Mouse (Mus musculus) heart, embryonic 15.5 days (tissue): Measurements from ENCODE around the gene Auts2. TPM values are rescaled to one million over a fixed set of nuclear protein-coding genes. Genes with fewer than 3 reads are reported as not detected.

Source experiments
- ATAC-seq: fragments of 200-750 bp; cut with Nextera tagmentation; replicated peaks from 2 replicates; pipeline ENCODE4 v1.8.0; 2017; ENCODE audit warnings: low read depth, moderate TSS enrichment; ENCODE audit not compliant: insufficient number of reproducible peaks, insufficient read depth, low FRiP score
- H3K27ac ChIP-seq: fragments of 300-500 bp; sonication (generic); 2 replicates; pipeline ENCODE4 v1.5.1; 2015; ENCODE audit warnings: mild to moderate bottlenecking, inconsistent platforms
- H3K27me3 ChIP-seq: fragments of 300-500 bp; sonication (generic); 2 replicates; pipeline ENCODE4 v1.6.1; 2015; ENCODE audit warnings: inconsistent platforms
- H3K36me3 ChIP-seq: fragments of 300-500 bp; sonication (generic); 2 replicates; pipeline ENCODE4 v1.6.1; 2015; ENCODE audit warnings: mild to moderate bottlenecking, inconsistent platforms
- H3K4me1 ChIP-seq: fragments of 300-500 bp; sonication (generic); replicated peaks from 2 replicates; pipeline ENCODE4 v1.6.1; 2015; ENCODE audit warnings: inconsistent platforms
- H3K4me2 ChIP-seq: fragments of 300-500 bp; sonication (generic); 2 replicates; pipeline ENCODE4 v1.6.1; 2015; ENCODE audit warnings: inconsistent platforms, mild to moderate bottlenecking, moderate library complexity
- H3K4me3 ChIP-seq: fragments of 300-500 bp; sonication (generic); 2 replicates; pipeline ENCODE4 v1.5.1; 2015; ENCODE audit warnings: mild to moderate bottlenecking, inconsistent platforms
- H3K9ac ChIP-seq: fragments of 300-500 bp; sonication (generic); 2 replicates; pipeline ENCODE4 v1.6.1; 2015; ENCODE audit warnings: mild to moderate bottlenecking, inconsistent platforms
- H3K9me3 ChIP-seq: fragments of 300-500 bp; sonication (generic); replicated peaks from 2 replicates; pipeline ENCODE4 v1.6.1; 2016; ENCODE audit warnings: inconsistent platforms
- WGBS: fragments of 180-500 bp; shearing (Covaris S2); methylation state at CpG from one replicate; pipeline ENCODE4 v1.1.7; 2015; ENCODE audit warnings: mixed read lengths; 5-methylcytosine and 5-hydroxymethylcytosine counted together
- polyA plus RNA-seq: library from polyadenylated mRNA; unstranded; fragments of >200 nt; fragmentation: Nextera tagmentation; extraction: Ambion mirVana; gene quantifications from 2 replicates; pipeline ENCODE4 v1.2.1, GENCODE M21; 2015

Auts2 gene
- polyA plus RNA-seq, 1 experiment from 2014 or later: 12.9 TPM

- Histone ChIP-seq H3K4me2 (no peak overlapping the region), H3K4me3 (no peak overlapping the region), H3K9ac (no peak overlapping the region), H3K36me3 (no peaks in the 10 kb centered on the region), H3K9me3 (no peaks in the 10 kb centered on the region), H3K27me3 (no peaks in the 10 kb centered on the region), H3K27ac (no peak overlapping the region), H3K4me1 (peaks cover 21% of the 10 kb centered on the region)
- 59% methylated on average over 5 of the region's 5 CpGs for WGBS
- ATAC-seq: no peak
Measured at GRCm38 (mm10) chr5:132380261-132380660, 162.9 kb downstream of the Auts2 start.

GRCm38 (mm10) chr5:132378977-132379376 lies 164.2 kb downstream of the Auts2 start:
- Histone ChIP-seq H3K9me3 (no peaks in the 10 kb centered on the region), H3K9ac (no peak overlapping the region), H3K4me1 (peaks cover 14% of the 10 kb centered on the region), H3K4me2 (no peak overlapping the region), H3K4me3 (no peak overlapping the region), H3K27ac (no peak overlapping the region), H3K36me3 (no peaks in the 10 kb centered on the region), H3K27me3 (no peaks in the 10 kb centered on the region)
- no peak; the same call in 1 of the 2 replicates for ATAC-seq
- 37% methylated on average over 1 of the region's 1 CpGs for WGBS

GRCm38 (mm10) chr5:132375130-132375529 lies 168.0 kb downstream of the Auts2 start:
- Histone ChIP-seq H3K36me3 (no peaks in the 10 kb centered on the region), H3K4me3 (no peak overlapping the region), H3K9ac (no peak overlapping the region), H3K4me2 (no peak overlapping the region), H3K27me3 (no peaks in the 10 kb centered on the region), H3K9me3 (no peaks in the 10 kb centered on the region), H3K27ac (no peak overlapping the region), H3K4me1 (peaks cover 20% of the 10 kb centered on the region)
- WGBS: 81% methylated on average over 1 of the region's 1 CpGs
- no peak for ATAC-seq

- no peak overlapping the region for H3K27ac ChIP-seq
- H3K9me3 ChIP-seq: no peaks in the 10 kb centered on the region
- no peak overlapping the region for H3K4me2 ChIP-seq
- no peaks in the 10 kb centered on the region for H3K27me3 ChIP-seq
- H3K4me1 ChIP-seq: peaks cover 23% of the 10 kb centered on the region
- no peak overlapping the region for H3K4me3 ChIP-seq
- no peak for ATAC-seq
- 59% methylated on average over 4 of the region's 4 CpGs for WGBS
- H3K9ac ChIP-seq: no peak overlapping the region
- no peaks in the 10 kb centered on the region for H3K36me3 ChIP-seq
Measured at GRCm38 (mm10) chr5:132373471-132374075, 169.6 kb downstream of the Auts2 start.

GRCm38 (mm10) chr5:132372605-132373004 lies 170.5 kb downstream of the Auts2 start:
- H3K36me3 ChIP-seq: no peaks in the 10 kb centered on the region
- no peaks in the 10 kb centered on the region for H3K9me3 ChIP-seq
- H3K9ac ChIP-seq: no peak overlapping the region
- H3K4me2 ChIP-seq: no peak overlapping the region
- no peaks in the 10 kb centered on the region for H3K27me3 ChIP-seq
- ATAC-seq: no peak
- 59% methylated on average over 2 of the region's 2 CpGs for WGBS
- H3K4me3 ChIP-seq: no peak overlapping the region
- peaks cover 25% of the 10 kb centered on the region for H3K4me1 ChIP-seq
- peak overlapping the region; percentile 15; the same call in 1 of the 2 replicates for H3K27ac ChIP-seq

GRCm38 (mm10) chr5:132368678-132369088 lies 174.5 kb downstream of the Auts2 start:
- Histone ChIP-seq H3K9me3 (no peaks in the 10 kb centered on the region), H3K27ac (no peak overlapping the region), H3K4me2 (no peak overlapping the region), H3K4me3 (no peak overlapping the region), H3K36me3 (no peaks in the 10 kb centered on the region), H3K4me1 (peaks cover 28% of the 10 kb centered on the region), H3K9ac (no peak overlapping the region), H3K27me3 (no peaks in the 10 kb centered on the region)
- ATAC-seq: no peak
- WGBS: 32% methylated on average over 7 of the region's 7 CpGs

GRCm38 (mm10) chr5:132361276-132361675 lies 181.9 kb downstream of the Auts2 start:
- Histone ChIP-seq H3K4me2 (no peak overlapping the region), H3K36me3 (no peaks in the 10 kb centered on the region), H3K27me3 (no peaks in the 10 kb centered on the region), H3K9me3 (no peaks in the 10 kb centered on the region), H3K9ac (no peak overlapping the region), H3K4me1 (peaks cover 30% of the 10 kb centered on the region), H3K27ac (peak overlapping the region; percentile 15; the same call in 1 of the 2 replicates), H3K4me3 (no peak overlapping the region)
- ATAC-seq: no peak; the same call in 1 of the 2 replicates
- 25% methylated on average over 1 of the region's 1 CpGs for WGBS

- H3K9ac ChIP-seq: no peak overlapping the region
- no peaks in the 10 kb centered on the region for H3K27me3 ChIP-seq
- no peak overlapping the region for H3K4me3 ChIP-seq
- H3K27ac ChIP-seq: no peak overlapping the region
- H3K9me3 ChIP-seq: no peaks in the 10 kb centered on the region
- ATAC-seq: no peak
- WGBS: 63% methylated on average over 5 of the region's 5 CpGs
- no peaks in the 10 kb centered on the region for H3K36me3 ChIP-seq
- H3K4me1 ChIP-seq: peaks cover 29% of the 10 kb centered on the region
- no peak overlapping the region for H3K4me2 ChIP-seq
Measured at GRCm38 (mm10) chr5:132357726-132358125, 185.4 kb downstream of the Auts2 start.

GRCm38 (mm10) chr5:132355935-132356334 lies 187.2 kb downstream of the Auts2 start:
- H3K36me3 ChIP-seq: no peaks in the 10 kb centered on the region
- no peaks in the 10 kb centered on the region for H3K9me3 ChIP-seq
- H3K27ac ChIP-seq: no peak overlapping the region
- H3K9ac ChIP-seq: no peak overlapping the region
- whole genome bisulfite sequencing: 62% methylated on average over 7 of the region's 7 CpGs
- H3K4me2 ChIP-seq: no peak overlapping the region
- H3K4me1 ChIP-seq: peaks cover 27% of the 10 kb centered on the region
- H3K4me3 ChIP-seq: no peak overlapping the region
- ATAC-seq: no peak
- H3K27me3 ChIP-seq: no peaks in the 10 kb centered on the region

- peaks cover 17% of the 10 kb centered on the region for H3K4me1 ChIP-seq
- ATAC-seq: no peak
- H3K4me2 ChIP-seq: no peak overlapping the region
- H3K9me3 ChIP-seq: peaks cover 2% of the 10 kb centered on the region; the same call in 1 of the 2 replicates
- no peaks in the 10 kb centered on the region for H3K27me3 ChIP-seq
- no peak overlapping the region for H3K4me3 ChIP-seq
- no peak overlapping the region for H3K27ac ChIP-seq
- WGBS: 14% methylated on average over 1 of the region's 1 CpGs
- no peak overlapping the region for H3K9ac ChIP-seq
- 0 out of 2 replicates have a peak, but pooled peaks cover 3% of the 10 kb centered on the region for H3K36me3 ChIP-seq
Measured at GRCm38 (mm10) chr5:132352437-132352836, 190.7 kb downstream of the Auts2 start.

- H3K27ac ChIP-seq: no peak overlapping the region
- H3K9me3 ChIP-seq: peaks cover 2% of the 10 kb centered on the region; the same call in 1 of the 2 replicates
- 0 out of 2 replicates have a peak, but pooled peaks cover 3% of the 10 kb centered on the region for H3K36me3 ChIP-seq
- H3K4me1 ChIP-seq: peaks cover 17% of the 10 kb centered on the region
- ATAC-seq: no peak
- no peak overlapping the region for H3K4me3 ChIP-seq
- no peak overlapping the region for H3K9ac ChIP-seq
- no peak overlapping the region for H3K4me2 ChIP-seq
- no peaks in the 10 kb centered on the region for H3K27me3 ChIP-seq
Measured at GRCm38 (mm10) chr5:132351139-132351538, 192.0 kb downstream of the Auts2 start.

GRCm38 (mm10) chr5:132341315-132341714 lies 201.8 kb downstream of the Auts2 start:
- H3K36me3 ChIP-seq: no peaks in the 10 kb centered on the region
- H3K27ac ChIP-seq: no peak overlapping the region
- H3K4me2 ChIP-seq: no peak overlapping the region
- no peaks in the 10 kb centered on the region for H3K9me3 ChIP-seq
- no peak overlapping the region for H3K4me3 ChIP-seq
- no peaks in the 10 kb centered on the region for H3K27me3 ChIP-seq
- no peak overlapping the region for H3K9ac ChIP-seq
- 52% methylated on average over 3 of the region's 3 CpGs for WGBS
- no peak for ATAC-seq
- H3K4me1 ChIP-seq: peaks cover 14% of the 10 kb centered on the region
